ENCODE assay signal across 8 mouse cellular contexts in genomic region chr17:80726821-80727220, GRCm38 (mm10). TPM values are rescaled to one million over a fixed set of nuclear protein-coding genes. Genes with fewer than 3 reads are reported as not detected.
A peak's percentile ranks its signal among the peaks of the same experiment; 100 is the strongest.
DNase-seq lines count a peak whose midpoint lies in the region; ATAC-seq and TF ChIP-seq lines count a peak whose summit lies in the region.

No protein-coding gene starts in this region.

- TF ChIP-seq EP300 in liver, embryonic 14.5 days (IDR thresholded peaks at IDR 0.05; ENCODE audit: low read depth): no peak

- TF ChIP-seq CTCF in hindbrain, postnatal 0 days (IDR thresholded peaks at IDR 0.05; ENCODE audit: low read depth): no peak
- no peak for TF ChIP-seq CTCF in liver, embryonic 14.5 days (IDR thresholded peaks at IDR 0.05; ENCODE audit: low read depth)
- no peak for TF ChIP-seq CTCF in thymus, adult 2 months (IDR thresholded peaks at IDR 0.05; ENCODE audit: borderline replicate concordance, control insufficient read depth, extremely low read depth, insufficient read depth, low read length, poor library complexity)

- peaks cover 7% of the 10 kb centered on the region; the same call in 1 of the 2 replicates for H3K36me3 ChIP-seq in forebrain, embryonic 13.5 days (ENCODE audit: poor library complexity, severe bottlenecking)
- no peaks in the 10 kb centered on the region for H3K36me3 ChIP-seq in hindbrain, postnatal 0 days (ENCODE audit: insufficient read depth, low read length)
- H3K36me3 ChIP-seq in liver, embryonic 14.5 days (replicated peaks; ENCODE audit: control insufficient read depth, insufficient read depth, low read depth): no peaks in the 10 kb centered on the region
- no peaks in the 10 kb centered on the region for H3K36me3 ChIP-seq in neural tube, embryonic 15.5 days
- no peaks in the 10 kb centered on the region for H3K36me3 ChIP-seq in thymus, adult 2 months (ENCODE audit: control insufficient read depth, insufficient read depth, low read length)

- peak overlapping the region; percentile 93 for H3K4me3 ChIP-seq in forebrain, embryonic 13.5 days
- peak overlapping the region; percentile 73 for H3K4me3 ChIP-seq in hindbrain, postnatal 0 days (ENCODE audit: low read length)
- H3K4me3 ChIP-seq in liver, embryonic 14.5 days (ENCODE audit: insufficient read depth in 1 of 2, low read depth in 2 of 2, low read length in 2 of 2): peak overlapping the region; percentile 26 to 62; a peak in 3 of 4 replicates
- peak overlapping the region; percentile 86 for H3K4me3 ChIP-seq in neural tube, embryonic 15.5 days (replicated peaks)
- H3K4me3 ChIP-seq in thymus, adult 2 months (ENCODE audit: control insufficient read depth, insufficient read depth, low read length): no peak overlapping the region

- ATAC-seq in forebrain, embryonic 13.5 days: no peak
- no peak for ATAC-seq in hindbrain, postnatal 0 days
- no peak for ATAC-seq in liver, embryonic 14.5 days (ENCODE audit: insufficient read depth)
- ATAC-seq in neural tube, embryonic 15.5 days (ENCODE audit: low FRiP score): no peak

- TF ChIP-seq POLR2A in thymus, adult 2 months (IDR thresholded peaks at IDR 0.05; ENCODE audit: control insufficient read depth, extremely low read depth, insufficient read depth, low read length, poor library complexity): no peak

- 7% methylated on average over 8 of the region's 8 CpGs for WGBS in forebrain, embryonic 13.5 days
- 8% methylated on average over 8 of the region's 8 CpGs for WGBS in hindbrain, postnatal 0 days
- 33% methylated on average over 8 of the region's 8 CpGs for WGBS in liver, embryonic 14.5 days (ENCODE audit: insufficient replicate concordance)
- 11% methylated on average over 8 of the region's 8 CpGs for WGBS in neural tube, embryonic 15.5 days
- 52% methylated on average over 8 of the region's 8 CpGs for WGBS in thymus, adult 2 months

- DNase-seq in 3T3-L1 (ENCODE audit: low read depth, low spot score): peak; percentile 61
- peak; percentile 70 for DNase-seq in adrenal gland, postnatal 10 days
- peak; percentile 44 for DNase-seq in hindbrain, postnatal 0 days (ENCODE audit: low spot score)
- no peak for DNase-seq in liver, embryonic 14.5 days (ENCODE audit: low read depth in 3 of 3, low spot score in 3 of 3)
- no peak for DNase-seq in retina, embryonic 14.5 days (ENCODE audit: low spot score)
- no peak for DNase-seq in thymus, adult 2 months

- H3K27ac ChIP-seq in forebrain, embryonic 13.5 days: no peak overlapping the region
- H3K27ac ChIP-seq in hindbrain, postnatal 0 days: peak overlapping the region; percentile 90; the same call in 1 of the 2 replicates
- no peak overlapping the region for H3K27ac ChIP-seq in liver, embryonic 14.5 days
- peak overlapping the region; percentile 86; the same call in 1 of the 2 replicates for H3K27ac ChIP-seq in neural tube, embryonic 15.5 days (replicated peaks)
- H3K27ac ChIP-seq in thymus, adult 2 months (ENCODE audit: control insufficient read depth, insufficient read depth, low read length): no peak overlapping the region

- no peaks in the 10 kb centered on the region for H3K9me3 ChIP-seq in forebrain, embryonic 13.5 days (replicated peaks)
- no peaks in the 10 kb centered on the region for H3K9me3 ChIP-seq in hindbrain, postnatal 0 days (ENCODE audit: low read length)
- no peaks in the 10 kb centered on the region for H3K9me3 ChIP-seq in liver, embryonic 14.5 days (ENCODE audit: control insufficient read depth, low read length)
- H3K9me3 ChIP-seq in neural tube, embryonic 15.5 days (replicated peaks): no peaks in the 10 kb centered on the region

- peaks cover 46% of the 10 kb centered on the region for H3K4me1 ChIP-seq in forebrain, embryonic 13.5 days
- peaks cover 12% of the 10 kb centered on the region for H3K4me1 ChIP-seq in hindbrain, postnatal 0 days (ENCODE audit: insufficient read depth, low read length)
- peaks cover 5 to 11% of the 10 kb centered on the region in 2 experiments for H3K4me1 ChIP-seq in liver, embryonic 14.5 days (replicated peaks; ENCODE audit: control insufficient read depth in 2 of 2, insufficient read depth in 2 of 2, low read length in 1 of 2)
- H3K4me1 ChIP-seq in neural tube, embryonic 15.5 days: peaks cover 39% of the 10 kb centered on the region
- H3K4me1 ChIP-seq in thymus, adult 2 months (replicated peaks; ENCODE audit: control insufficient read depth, insufficient read depth, low read length): peaks cover 9% of the 10 kb centered on the region

- peak overlapping the region; percentile 82 for H3K4me2 ChIP-seq in forebrain, embryonic 13.5 days
- peak overlapping the region; percentile 96 for H3K4me2 ChIP-seq in hindbrain, postnatal 0 days (ENCODE audit: low read depth, low read length)
- peak overlapping the region; percentile 76 for H3K4me2 ChIP-seq in liver, embryonic 14.5 days (ENCODE audit: low read depth)
- H3K4me2 ChIP-seq in neural tube, embryonic 15.5 days: peak overlapping the region; percentile 83

- H3K9ac ChIP-seq in forebrain, embryonic 13.5 days: peak overlapping the region; percentile 97
- H3K9ac ChIP-seq in hindbrain, postnatal 0 days (replicated peaks; ENCODE audit: low read length): peak overlapping the region; percentile 93
- no peak overlapping the region for H3K9ac ChIP-seq in liver, embryonic 14.5 days (replicated peaks)
- H3K9ac ChIP-seq in neural tube, embryonic 15.5 days (replicated peaks): peak overlapping the region; percentile 90

- no peaks in the 10 kb centered on the region for H3K27me3 ChIP-seq in forebrain, embryonic 13.5 days
- H3K27me3 ChIP-seq in hindbrain, postnatal 0 days (ENCODE audit: insufficient read depth, low read length): no peaks in the 10 kb centered on the region
- peaks cover 4% of the 10 kb centered on the region for H3K27me3 ChIP-seq in liver, embryonic 14.5 days (ENCODE audit: control insufficient read depth, insufficient read depth, low read length)
- H3K27me3 ChIP-seq in neural tube, embryonic 15.5 days (replicated peaks): no peaks in the 10 kb centered on the region
- no peaks in the 10 kb centered on the region for H3K27me3 ChIP-seq in thymus, adult 2 months (ENCODE audit: control insufficient read depth, insufficient read depth, low read length)

RNA-seq across cellular contexts. Expression of gene Map4k3, which starts 1.5 kb away (rescaled TPM):
- 10 to 100 TPM; 38.1 to 48.9 TPM for total RNA-seq in adrenal gland, postnatal 10 days (2021)
- polyA plus RNA-seq in forebrain, embryonic 13.5 days (2015; fragmentation: Nextera tagmentation; extraction: Ambion mirVana): 21.3 and 21.5 TPM in 2 replicates
- total RNA-seq in hindbrain, postnatal 0 days (2014; rRNA removed): 46.5 and 51.0 TPM in 2 replicates
- polyA plus RNA-seq in hindbrain, postnatal 0 days (2015; fragmentation: Nextera tagmentation; extraction: Ambion mirVana): 17.7 and 18.1 TPM in 2 replicates
- 3.5 and 4.3 TPM in 2 replicates for polyA plus RNA-seq in liver, embryonic 14.5 days (2012; rRNA removed)
- 4.0 and 4.3 TPM in 2 replicates for polyA plus RNA-seq in liver, embryonic 14.5 days (2014; fragmentation: Nextera tagmentation; extraction: Ambion mirVana)
- 22.0 and 22.3 TPM in 2 replicates for polyA plus RNA-seq in neural tube, embryonic 15.5 days (2015; fragmentation: Nextera tagmentation; extraction: Ambion mirVana)
- 5.1 and 5.9 TPM in 2 replicates for polyA plus RNA-seq in thymus, adult 2 months (2012; rRNA removed)

Comparison
In these comparisons a context has a peak if more than half of its experiments do, and no peak if none do; other contexts are left out.
1. DNase-seq: peak in 3T3-L1 (single experiment), adrenal gland, postnatal 10 days (single experiment) and hindbrain, postnatal 0 days (single experiment); none in liver, embryonic 14.5 days (0 of 3), retina, embryonic 14.5 days (single experiment) and thymus, adult 2 months (single experiment).
2. H3K27ac ChIP-seq: peak in hindbrain, postnatal 0 days (single experiment) and neural tube, embryonic 15.5 days (single experiment); none in forebrain, embryonic 13.5 days (single experiment), liver, embryonic 14.5 days (single experiment) and thymus, adult 2 months (single experiment).
3. Peak in every context shown above with its lines, with median percentiles within 50 percentile points of each other: H3K4me2 ChIP-seq.